In genomic region chr8:70246622-70247021, GRCm38 (mm10) we compare ENCODE assay signal across 25 mouse cellular contexts. TPM values are rescaled to one million over a fixed set of nuclear protein-coding genes. Genes with fewer than 3 reads are reported as not detected.
DNase-seq lines count a peak whose midpoint lies in the region; ATAC-seq and TF ChIP-seq lines count a peak whose summit lies in the region.
"Had no signal": no experiment of that assay in that cellular context is flagged by ENCODE, and none has a peak within 500 bp of the region (broad histone marks: within the 10 kb centered on the region; RNA-seq: fewer than 3 reads in every experiment).

No protein-coding gene starts in this region.

- no peak overlapping the region for H3K27ac ChIP-seq in hindbrain, embryonic 11.5 days (ENCODE audit: low read depth, low read length)
- H3K27ac ChIP-seq in hindbrain, postnatal 0 days: no peak overlapping the region
- H3K27ac ChIP-seq: embryonic facial prominence, embryonic 12.5 days; embryonic facial prominence, embryonic 15.5 days; forebrain, embryonic 13.5 days; hindbrain, embryonic 13.5 days had no signal

- H3K4me3 ChIP-seq in hindbrain, embryonic 11.5 days (ENCODE audit: low read depth, low read length): no peak overlapping the region
- H3K4me3 ChIP-seq in hindbrain, postnatal 0 days (ENCODE audit: low read length): no peak overlapping the region
- no peak overlapping the region for H3K4me3 ChIP-seq in myocyte
- H3K4me3 ChIP-seq: embryonic facial prominence, embryonic 12.5 days; embryonic facial prominence, embryonic 15.5 days; erythroblast, embryonic 14.5 days; forebrain, embryonic 13.5 days; hindbrain, embryonic 13.5 days had no signal

- no peak for TF ChIP-seq POLR2A in myocyte (IDR thresholded peaks at IDR 0.05; ENCODE audit: insufficient read length, low read depth)

- peaks cover 21% of the 10 kb centered on the region for H3K36me3 ChIP-seq in hindbrain, embryonic 11.5 days (ENCODE audit: control insufficient read depth, insufficient read depth, low read length)
- peaks cover 60% of the 10 kb centered on the region for H3K36me3 ChIP-seq in hindbrain, postnatal 0 days (ENCODE audit: insufficient read depth, low read length)
- H3K36me3 ChIP-seq in myocyte (ENCODE audit: control insufficient read depth, insufficient read depth): peaks cover 27% of the 10 kb centered on the region

- H3K4me2 ChIP-seq in hindbrain, embryonic 11.5 days (replicated peaks; ENCODE audit: low read depth, low read length): no peak overlapping the region
- H3K4me2 ChIP-seq in hindbrain, postnatal 0 days (ENCODE audit: low read depth, low read length): no peak overlapping the region
- H3K4me2 ChIP-seq in myocyte (ENCODE audit: low read depth): no peak overlapping the region
- H3K4me2 ChIP-seq: embryonic facial prominence, embryonic 12.5 days; embryonic facial prominence, embryonic 15.5 days; forebrain, embryonic 13.5 days; heart, embryonic 11.5 days; hindbrain, embryonic 13.5 days had no signal

- H3K9me3 ChIP-seq in hindbrain, embryonic 11.5 days (ENCODE audit: control insufficient read depth, low read length): no peaks in the 10 kb centered on the region
- H3K9me3 ChIP-seq in hindbrain, postnatal 0 days (ENCODE audit: low read length): no peaks in the 10 kb centered on the region
- H3K9me3 ChIP-seq: embryonic facial prominence, embryonic 12.5 days; embryonic facial prominence, embryonic 15.5 days; forebrain, embryonic 13.5 days; hindbrain, embryonic 13.5 days had no signal

- 95% methylated on average over 6 of the region's 6 CpGs for WGBS in hindbrain, embryonic 11.5 days
- 84% methylated on average over 6 of the region's 6 CpGs for WGBS in hindbrain, postnatal 0 days

- H3K9ac ChIP-seq in hindbrain, embryonic 11.5 days (ENCODE audit: low read depth, low read length): peak overlapping the region; percentile 28; the same call in 1 of the 2 replicates
- H3K9ac ChIP-seq in hindbrain, postnatal 0 days (replicated peaks; ENCODE audit: low read length): no peak overlapping the region
- H3K9ac ChIP-seq: embryonic facial prominence, embryonic 12.5 days; embryonic facial prominence, embryonic 15.5 days; forebrain, embryonic 13.5 days; hindbrain, embryonic 13.5 days had no signal

- no peak for TF ChIP-seq CTCF in hindbrain, postnatal 0 days (IDR thresholded peaks at IDR 0.05; ENCODE audit: low read depth)

- peak; percentile 19 for DNase-seq in gastrocnemius, adult 18-20 months (ENCODE audit: low spot score)
- no peak for DNase-seq in gastrocnemius, adult 8-10 months (ENCODE audit: low spot score in 2 of 2)
- DNase-seq in hindbrain, embryonic 11.5 days (ENCODE audit: low spot score): no peak
- DNase-seq in hindbrain, postnatal 0 days (ENCODE audit: low spot score): no peak
- peak; percentile 57 for DNase-seq in adrenal gland, postnatal 14 days
- no peak for DNase-seq in B cell, adult 2 months
- DNase-seq: cerebellum, adult 18-20 months; cerebellum, adult 9-10 months; cerebellum, postnatal 14 days; gastrocnemius, postnatal 25 days; kidney, adult 18-20 months; kidney, adult 9 months had no signal

- ATAC-seq in hindbrain, embryonic 11.5 days (ENCODE audit: low FRiP score): no peak
- no peak for ATAC-seq in hindbrain, postnatal 0 days
- no peak for ATAC-seq in erythroblast, adult 5-6 weeks (replicated peaks; ENCODE audit: low FRiP score, poor library complexity, severe bottlenecking)
- ATAC-seq: CD4-positive, CD25-positive, alpha-beta regulatory T cell, adult 4 months; forebrain, embryonic 13.5 days; forebrain, embryonic 16.5 days; hindbrain, embryonic 16.5 days; inflammation-experienced regulatory T-cells, adult 6 months; intestine, embryonic 16.5 days had no signal

- no peak overlapping the region for H3ac ChIP-seq in myocyte (ENCODE audit: control insufficient read depth, insufficient read length)

- no peaks in the 10 kb centered on the region for H3K4me1 ChIP-seq in hindbrain, embryonic 11.5 days (replicated peaks; ENCODE audit: control insufficient read depth, insufficient read depth, low read length)
- H3K4me1 ChIP-seq in hindbrain, postnatal 0 days (ENCODE audit: insufficient read depth, low read length): no peaks in the 10 kb centered on the region
- H3K4me1 ChIP-seq: embryonic facial prominence, embryonic 12.5 days; embryonic facial prominence, embryonic 15.5 days had no signal

- no peaks in the 10 kb centered on the region for H3K79me2 ChIP-seq in myocyte (ENCODE audit: control insufficient read depth, insufficient read depth)

- H3K27me3 ChIP-seq in hindbrain, embryonic 11.5 days (ENCODE audit: control insufficient read depth, insufficient read depth, low read length): no peaks in the 10 kb centered on the region
- H3K27me3 ChIP-seq in hindbrain, postnatal 0 days (ENCODE audit: insufficient read depth, low read length): no peaks in the 10 kb centered on the region
- H3K27me3 ChIP-seq in myocyte (ENCODE audit: control insufficient read depth, insufficient read depth, insufficient read length): no peaks in the 10 kb centered on the region
- H3K27me3 ChIP-seq: embryonic facial prominence, embryonic 12.5 days; embryonic facial prominence, embryonic 15.5 days; forebrain, embryonic 13.5 days; hindbrain, embryonic 13.5 days had no signal

TF ChIP-seq in myocyte, 11 proteins besides CTCF, POLR2A, EP300 and RAD21 (continues in another document):
- no peak for TF ChIP-seq SRF (IDR thresholded peaks at IDR 0.05; ENCODE audit: control insufficient read depth, insufficient read length, low read depth)
- TF ChIP-seq MYOG (IDR thresholded peaks at IDR 0.05; ENCODE audit: control insufficient read depth in 1 of 3, insufficient read depth in 1 of 3, insufficient read length in 2 of 3, low read depth in 2 of 3): peak; percentile 90 to 96 (median 96)
- peak; percentile 95 for TF ChIP-seq TCF3 (IDR thresholded peaks at IDR 0.05; ENCODE audit: insufficient read length, low read depth)
- no peak for TF ChIP-seq USF1 (IDR thresholded peaks at IDR 0.05; ENCODE audit: low read depth)
- TF ChIP-seq MAX (IDR thresholded peaks at IDR 0.05; ENCODE audit: low read depth): no peak
- TF ChIP-seq TCF12 (IDR thresholded peaks at IDR 0.05; ENCODE audit: insufficient read depth, poor library complexity, severe bottlenecking): peak; percentile 91
- TF ChIP-seq CEBPB (IDR thresholded peaks at IDR 0.05; ENCODE audit: insufficient read depth, poor library complexity, severe bottlenecking): no peak

RNA-seq across cellular contexts. Expression of gene Armc6, which starts 12.4 kb away (rescaled TPM):
- total RNA-seq in gastrocnemius, adult 18-20 months (2021): 1 to 10 TPM; 6.9 to 7.9 TPM
- 1 to 10 TPM; 5.5 to 8.7 (median 7.6) TPM for total RNA-seq in gastrocnemius, adult 8-10 months (2022)
- polyA plus RNA-seq in hindbrain, embryonic 11.5 days (2014; fragmentation: Nextera tagmentation; extraction: Ambion mirVana): 34.0 and 37.5 TPM in 2 replicates
- total RNA-seq in hindbrain, postnatal 0 days (2014; rRNA removed): 108 TPM in 2 replicates
- polyA plus RNA-seq in hindbrain, postnatal 0 days (2015; fragmentation: Nextera tagmentation; extraction: Ambion mirVana): 96.4 and 102 TPM in 2 replicates
- total RNA-seq in adrenal gland, postnatal 14 days (2021): 11.3 and 13.4 TPM in 2 replicates
- 35.4 TPM for polyA plus RNA-seq in myocyte (2012; fragmentation: generic; extraction: Trizol)
- total RNA-seq in erythroblast, adult 5-6 weeks (2015; ENCODE audit: low replicate concordance): 4.6 TPM in 1 of 2 replicates, not detected in the other
- 4.0 and 6.1 TPM in 2 replicates for total RNA-seq in erythroblast, adult 5-6 weeks (2017; ENCODE audit: low replicate concordance)

RNA-seq across cellular contexts. Expression of gene Sugp2, which starts 12.6 kb away (rescaled TPM):
- total RNA-seq in gastrocnemius, adult 18-20 months (2021): 10 to 100 TPM; 37.4 to 49.4 TPM
- total RNA-seq in gastrocnemius, adult 8-10 months (2022): 10 to 100 TPM; 41.1 to 50.5 (median 42.9) TPM
- polyA plus RNA-seq in hindbrain, embryonic 11.5 days (2014; fragmentation: Nextera tagmentation; extraction: Ambion mirVana): 46.5 and 46.8 TPM in 2 replicates
- 123 and 128 TPM in 2 replicates for total RNA-seq in hindbrain, postnatal 0 days (2014; rRNA removed)
- polyA plus RNA-seq in hindbrain, postnatal 0 days (2015; fragmentation: Nextera tagmentation; extraction: Ambion mirVana): 56.7 and 61.4 TPM in 2 replicates
- total RNA-seq in adrenal gland, postnatal 14 days (2021): 30.9 and 31.5 TPM in 2 replicates
- 15.4 TPM for polyA plus RNA-seq in myocyte (2012; fragmentation: generic; extraction: Trizol)
- 24.4 and 33.9 TPM in 2 replicates for total RNA-seq in erythroblast, adult 5-6 weeks (2015; ENCODE audit: low replicate concordance)
- 22.7 and 28.9 TPM in 2 replicates for total RNA-seq in erythroblast, adult 5-6 weeks (2017; ENCODE audit: low replicate concordance)

RNA-seq across cellular contexts. Expression of gene Slc25a42, which starts 34.5 kb away (rescaled TPM):
- total RNA-seq in gastrocnemius, adult 18-20 months (2021): 10 to 100 TPM; 26.7 to 31.1 TPM
- 10 to 100 TPM; 27.4 to 34.4 (median 31.1) TPM for total RNA-seq in gastrocnemius, adult 8-10 months (2022)
- 1.5 and 2.0 TPM in 2 replicates for polyA plus RNA-seq in hindbrain, embryonic 11.5 days (2014; fragmentation: Nextera tagmentation; extraction: Ambion mirVana)
- 12.0 and 17.1 TPM in 2 replicates for total RNA-seq in hindbrain, postnatal 0 days (2014; rRNA removed)
- 8.2 and 8.3 TPM in 2 replicates for polyA plus RNA-seq in hindbrain, postnatal 0 days (2015; fragmentation: Nextera tagmentation; extraction: Ambion mirVana)
- total RNA-seq in adrenal gland, postnatal 14 days (2021): 132 and 144 TPM in 2 replicates
- polyA plus RNA-seq in myocyte (2012; fragmentation: generic; extraction: Trizol): 2.6 TPM
- total RNA-seq in erythroblast, adult 5-6 weeks (2015; ENCODE audit: low replicate concordance): 13.8 and 20.6 TPM in 2 replicates
- 16.2 and 23.8 TPM in 2 replicates for total RNA-seq in erythroblast, adult 5-6 weeks (2017; ENCODE audit: low replicate concordance)

RNA-seq across cellular contexts. Expression of gene Homer3, which starts 36.0 kb away (rescaled TPM):
- 1 to 10 TPM; 2.9 to 3.8 TPM for total RNA-seq in gastrocnemius, adult 18-20 months (2021)
- total RNA-seq in gastrocnemius, adult 8-10 months (2022): 1 to 10 TPM; 3.1 to 4.4 (median 3.2) TPM
- 50.4 and 51.6 TPM in 2 replicates for polyA plus RNA-seq in hindbrain, embryonic 11.5 days (2014; fragmentation: Nextera tagmentation; extraction: Ambion mirVana)
- 40.3 and 42.3 TPM in 2 replicates for total RNA-seq in hindbrain, postnatal 0 days (2014; rRNA removed)
- 20.4 and 21.2 TPM in 2 replicates for polyA plus RNA-seq in hindbrain, postnatal 0 days (2015; fragmentation: Nextera tagmentation; extraction: Ambion mirVana)
- total RNA-seq in adrenal gland, postnatal 14 days (2021): 21.3 and 25.0 TPM in 2 replicates
- 43.6 TPM for polyA plus RNA-seq in myocyte (2012; fragmentation: generic; extraction: Trizol)
- 0.63 and 1.3 TPM in 2 replicates for total RNA-seq in erythroblast, adult 5-6 weeks (2015; ENCODE audit: low replicate concordance)
- total RNA-seq in erythroblast, adult 5-6 weeks (2017; ENCODE audit: low replicate concordance): 0.68 and 2.5 TPM in 2 replicates

RNA-seq across cellular contexts. Expression of gene Ddx49, which starts 55.7 kb away (rescaled TPM):
- 10 to 100 TPM; 27.4 to 28.6 TPM for total RNA-seq in gastrocnemius, adult 18-20 months (2021)
- total RNA-seq in gastrocnemius, adult 8-10 months (2022): 10 to 100 TPM; 25.8 to 35.3 (median 33.9) TPM
- polyA plus RNA-seq in hindbrain, embryonic 11.5 days (2014; fragmentation: Nextera tagmentation; extraction: Ambion mirVana): 43.3 and 50.1 TPM in 2 replicates
- 36.4 and 53.8 TPM in 2 replicates for total RNA-seq in hindbrain, postnatal 0 days (2014; rRNA removed)
- 40.4 and 47.5 TPM in 2 replicates for polyA plus RNA-seq in hindbrain, postnatal 0 days (2015; fragmentation: Nextera tagmentation; extraction: Ambion mirVana)
- 49.2 and 71.3 TPM in 2 replicates for total RNA-seq in adrenal gland, postnatal 14 days (2021)
- 106 TPM for polyA plus RNA-seq in myocyte (2012; fragmentation: generic; extraction: Trizol)
- 15.0 TPM in 2 replicates for total RNA-seq in erythroblast, adult 5-6 weeks (2015; ENCODE audit: low replicate concordance)
- total RNA-seq in erythroblast, adult 5-6 weeks (2017; ENCODE audit: low replicate concordance): 23.3 and 40.0 TPM in 2 replicates

Comparison
In these comparisons a context has a peak if more than half of its experiments do, and no peak if none do; other contexts are left out.
1. DNase-seq: peak in gastrocnemius, adult 18-20 months (single experiment) and adrenal gland, postnatal 14 days (single experiment); none in gastrocnemius, adult 8-10 months (0 of 2), hindbrain, embryonic 11.5 days (single experiment), hindbrain, postnatal 0 days (single experiment) and B cell, adult 2 months (0 of 2).